Mouse (Mus musculus) forebrain, embryonic 14.5 days (tissue): ENCODE data around the gene Eif4e3. TPM values are rescaled to one million over a fixed set of nuclear protein-coding genes. Genes with fewer than 3 reads are reported as not detected.
A peak's percentile ranks its signal among the peaks of the same experiment; 100 is the strongest.

Experiments used
- ATAC-seq: fragments of 200-750 bp; cut with Nextera tagmentation; 2 replicates; pipeline ENCODE4 v1.8.0; 2017; ENCODE audit warnings: mild to moderate bottlenecking, moderate library complexity
- DNase-seq: peaks from one replicate; pipeline ENCODE4 v3.0.0-alpha.2; 2015; ENCODE audit warnings: low spot score
- H3K27ac ChIP-seq: fragments of 300-500 bp; sonication (generic); 2 replicates; pipeline ENCODE4 v1.5.1; 2014; ENCODE audit warnings: low read depth, mild to moderate bottlenecking, control low read depth, low read length, moderate library complexity
- H3K27me3 ChIP-seq: fragments of 300-500 bp; sonication (generic); replicated peaks from 2 replicates; pipeline ENCODE4 v1.6.1; 2014; ENCODE audit warnings: low read length, control low read depth, mixed read lengths; ENCODE audit not compliant: control insufficient read depth, insufficient read depth
- H3K36me3 ChIP-seq: fragments of 300-500 bp; sonication (generic); 2 replicates; pipeline ENCODE4 v1.6.1; 2014; ENCODE audit warnings: low read length, control low read depth; ENCODE audit not compliant: control insufficient read depth, insufficient read depth
- H3K4me1 ChIP-seq: fragments of 300-500 bp; sonication (generic); 2 replicates; pipeline ENCODE4 v1.6.1; 2014; ENCODE audit warnings: antibody characterized with exemption, low read length, control low read depth; ENCODE audit not compliant: control insufficient read depth, insufficient read depth
- H3K4me2 ChIP-seq: fragments of 300-500 bp; sonication (generic); 2 replicates; pipeline ENCODE4 v1.6.1; 2014; ENCODE audit warnings: mild to moderate bottlenecking, control low read depth, low read length
- H3K4me3 ChIP-seq: fragments of 300-500 bp; sonication (generic); 2 replicates; pipeline ENCODE4 v1.5.1; 2014; ENCODE audit warnings: low read depth, low read length, control low read depth
- H3K9ac ChIP-seq: fragments of 300-500 bp; sonication (generic); 2 replicates; pipeline ENCODE4 v1.6.1; 2014; ENCODE audit warnings: mild to moderate bottlenecking, low read length, control low read depth, moderate library complexity
- H3K9me3 ChIP-seq: fragments of 300-500 bp; sonication (generic); replicated peaks from 2 replicates; pipeline ENCODE4 v1.6.1; 2016; ENCODE audit warnings: low read length, control low read depth, mixed read lengths; ENCODE audit not compliant: control insufficient read depth
- WGBS: fragments of 180-500 bp; shearing (Covaris S2); extraction: QIAGEN DNeasy Blood & Tissue Kit; methylation state at CpG from one replicate; pipeline ENCODE4 v1.1.7; 2014; 5-methylcytosine and 5-hydroxymethylcytosine counted together
- polyA plus RNA-seq: library from polyadenylated mRNA; unstranded; fragments of >200 nt; fragmentation: Nextera tagmentation; extraction: Ambion mirVana; gene quantifications from 2 replicates; pipeline ENCODE4 v1.2.1, GENCODE M21; 2014

Eif4e3 gene
- polyA plus RNA-seq, 1 experiment from 2014 or later, result 9.5 TPM

DNA sequence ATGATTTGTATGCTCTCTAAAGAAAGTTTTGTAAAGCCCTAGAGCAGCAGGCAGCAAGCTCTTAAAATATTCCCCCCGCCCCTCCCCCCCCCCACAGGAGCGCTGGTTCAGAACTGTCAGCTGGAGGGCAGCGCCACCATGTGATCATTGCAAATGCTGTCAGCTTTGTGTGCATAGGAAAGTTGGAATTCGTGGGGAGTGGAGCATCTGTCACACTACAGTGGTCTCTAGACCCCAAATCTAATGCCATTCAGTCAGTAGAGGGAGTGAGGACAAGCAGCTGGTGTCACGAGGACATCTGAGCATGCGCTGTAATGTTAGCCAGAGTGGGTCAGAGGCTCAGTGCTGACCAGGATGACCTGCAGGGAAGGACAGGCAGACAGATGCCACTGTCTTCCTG, 42.9 kb downstream of the Eif4e3 start:
- DNase-seq, result peak; percentile 63
- Histone ChIP-seq H3K4me1 (peaks cover 18% of the 10 kb centered on the region), H3K4me2 (no peak overlapping the region), H3K27ac (no peak overlapping the region), H3K9me3 (no peaks in the 10 kb centered on the region), H3K4me3 (no peak overlapping the region), H3K27me3 (no peaks in the 10 kb centered on the region), H3K9ac (no peak overlapping the region), H3K36me3 (0 out of 2 replicates have a peak, but pooled peaks cover under 1% of the 10 kb centered on the region)
- WGBS, result 18% methylated on average over 6 of the region's 6 CpGs
- ATAC-seq, result peak; percentile 48; the same call in 1 of the 2 replicates

DNA sequence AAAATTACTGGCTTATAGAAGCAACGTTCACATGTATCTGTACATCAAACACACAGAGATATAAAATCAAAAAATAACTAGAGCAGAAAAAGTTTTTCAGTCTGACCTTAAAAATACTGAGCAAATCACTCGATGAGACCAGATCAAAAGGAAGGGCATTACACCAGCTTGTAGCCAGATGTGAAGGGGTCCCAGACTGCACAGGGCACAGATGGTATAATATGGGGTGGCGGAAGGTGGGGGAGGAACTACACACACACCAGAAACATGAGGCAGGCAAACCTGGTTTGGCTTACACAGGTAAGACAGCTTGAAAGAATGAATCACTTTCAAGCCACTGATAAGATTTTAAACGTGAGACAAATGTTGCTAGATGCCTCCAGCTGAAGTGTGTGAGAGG, 45.4 kb downstream of the Eif4e3 start:
- 82% methylated on average over 4 of the region's 4 CpGs for WGBS
- no peak overlapping the region for H3K9ac ChIP-seq
- H3K9me3 ChIP-seq, result no peaks in the 10 kb centered on the region
- H3K27me3 ChIP-seq, result no peaks in the 10 kb centered on the region
- ATAC-seq (no peak), DNase-seq (no peak)
- H3K27ac ChIP-seq, result no peak overlapping the region
- H3K4me2 ChIP-seq, result no peak overlapping the region
- peaks cover 11% of the 10 kb centered on the region for H3K4me1 ChIP-seq
- H3K4me3 ChIP-seq, result no peak overlapping the region
- H3K36me3 ChIP-seq, result no peaks in the 10 kb centered on the region

DNA sequence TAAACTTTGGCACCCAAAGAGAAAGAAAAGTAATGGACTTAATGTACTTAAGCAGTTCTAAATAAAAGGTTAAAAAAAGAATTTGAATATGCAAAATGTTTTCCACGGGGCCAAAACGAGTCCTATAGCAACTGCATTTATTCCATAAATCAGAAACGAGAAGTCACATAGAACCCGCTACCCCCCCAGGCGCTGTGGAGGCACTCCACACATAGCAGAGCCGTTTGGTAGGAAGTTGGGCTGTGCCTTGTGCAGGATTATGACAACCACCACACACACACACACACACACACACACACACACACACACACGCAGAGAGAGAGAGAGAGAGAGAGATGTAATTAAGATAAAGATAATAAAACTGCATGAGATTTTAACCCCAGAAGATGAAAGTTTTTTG, 46.1 kb downstream of the Eif4e3 start:
- Histone ChIP-seq H3K27ac (no peak overlapping the region), H3K36me3 (no peaks in the 10 kb centered on the region), H3K27me3 (no peaks in the 10 kb centered on the region), H3K4me1 (peaks cover 7% of the 10 kb centered on the region), H3K9ac (no peak overlapping the region), H3K4me3 (no peak overlapping the region), H3K4me2 (no peak overlapping the region), H3K9me3 (no peaks in the 10 kb centered on the region)
- DNase-seq (no peak), ATAC-seq (no peak)
- WGBS, result 73% methylated on average over 7 of the region's 7 CpGs

GRCm38 (mm10) chr6:99619964-99620363, 46.6 kb downstream of the Eif4e3 start:
- Histone ChIP-seq H3K9ac (no peak overlapping the region), H3K27me3 (no peaks in the 10 kb centered on the region), H3K36me3 (no peaks in the 10 kb centered on the region), H3K4me2 (no peak overlapping the region), H3K27ac (no peak overlapping the region), H3K4me1 (peaks cover 10% of the 10 kb centered on the region), H3K9me3 (no peaks in the 10 kb centered on the region), H3K4me3 (no peak overlapping the region)
- WGBS, result 78% methylated on average over 8 of the region's 8 CpGs
- no peak for DNase-seq
- ATAC-seq, result no peak

GRCm38 (mm10) chr6:99619466-99619865, 47.1 kb downstream of the Eif4e3 start:
- Histone ChIP-seq H3K27ac (no peak overlapping the region), H3K4me2 (no peak overlapping the region), H3K9me3 (no peaks in the 10 kb centered on the region), H3K27me3 (no peaks in the 10 kb centered on the region), H3K36me3 (no peaks in the 10 kb centered on the region), H3K9ac (no peak overlapping the region), H3K4me1 (peaks cover 10% of the 10 kb centered on the region), H3K4me3 (no peak overlapping the region)
- WGBS, result 90% methylated on average over 8 of the region's 8 CpGs
- no peak for DNase-seq
- ATAC-seq, result no peak

GRCm38 (mm10) chr6:99617867-99618266, 48.7 kb downstream of the Eif4e3 start:
- peaks cover 7% of the 10 kb centered on the region for H3K4me1 ChIP-seq
- H3K4me2 ChIP-seq, result no peak overlapping the region
- 73% methylated on average over 7 of the region's 7 CpGs for WGBS
- DNase-seq, result no peak
- H3K9ac ChIP-seq, result no peak overlapping the region
- H3K4me3 ChIP-seq, result no peak overlapping the region
- ATAC-seq, result no peak
- no peaks in the 10 kb centered on the region for H3K27me3 ChIP-seq
- no peak overlapping the region for H3K27ac ChIP-seq
- H3K36me3 ChIP-seq, result no peaks in the 10 kb centered on the region
- no peaks in the 10 kb centered on the region for H3K9me3 ChIP-seq

DNA sequence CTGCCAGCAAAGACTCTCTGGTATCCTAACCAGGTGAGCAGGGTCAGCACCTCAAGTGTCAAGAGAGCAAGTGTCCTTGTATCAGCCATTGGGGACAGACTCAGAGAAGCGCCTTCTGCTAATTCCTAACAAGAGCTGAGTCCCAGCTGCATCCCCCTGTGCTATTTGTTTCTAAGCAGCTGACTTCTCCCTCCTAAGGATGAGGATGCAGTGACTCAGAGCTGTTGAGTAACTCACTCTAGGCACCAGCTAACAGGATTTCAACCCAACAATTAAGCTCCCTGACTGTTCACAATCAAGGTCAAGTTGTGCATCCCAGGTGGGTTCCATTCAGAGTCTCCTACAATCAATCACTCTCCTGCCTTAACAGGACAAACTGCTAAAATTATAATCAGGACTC, 49.2 kb downstream of the Eif4e3 start:
- ATAC-seq (no peak), DNase-seq (no peak)
- Histone ChIP-seq H3K9me3 (no peaks in the 10 kb centered on the region), H3K4me3 (no peak overlapping the region), H3K4me1 (peaks cover 7% of the 10 kb centered on the region), H3K4me2 (no peak overlapping the region), H3K36me3 (no peaks in the 10 kb centered on the region), H3K27me3 (no peaks in the 10 kb centered on the region), H3K9ac (no peak overlapping the region), H3K27ac (no peak overlapping the region)
- 84% methylated on average over 1 of the region's 1 CpGs for WGBS

GRCm38 (mm10) chr6:99615272-99615751, 51.3 kb downstream of the Eif4e3 start:
- Histone ChIP-seq H3K9ac (no peak overlapping the region), H3K4me3 (no peak overlapping the region), H3K4me1 (peaks cover 7% of the 10 kb centered on the region), H3K27me3 (no peaks in the 10 kb centered on the region), H3K9me3 (no peaks in the 10 kb centered on the region), H3K4me2 (no peak overlapping the region), H3K36me3 (no peaks in the 10 kb centered on the region), H3K27ac (no peak overlapping the region)
- DNase-seq (no peak), ATAC-seq (0 out of 2 replicates have a peak, but pooled peaks have one; percentile 7)
- WGBS, result 16% methylated on average over 10 of the region's 10 CpGs

- DNase-seq, result no peak
- no peak for ATAC-seq
- Histone ChIP-seq H3K4me2 (no peak overlapping the region), H3K27me3 (no peaks in the 10 kb centered on the region), H3K4me3 (no peak overlapping the region), H3K9me3 (no peaks in the 10 kb centered on the region), H3K36me3 (no peaks in the 10 kb centered on the region), H3K9ac (no peak overlapping the region), H3K27ac (no peak overlapping the region), H3K4me1 (peaks cover 7% of the 10 kb centered on the region)
- 73% methylated on average over 17 of the region's 17 CpGs for WGBS
Measured at GRCm38 (mm10) chr6:99614566-99615271, 51.9 kb downstream of the Eif4e3 start.
